Mouse (Mus musculus): ENCODE data around the gene Tmpo. TPM values are rescaled to one million over a fixed set of nuclear protein-coding genes. Genes with fewer than 3 reads are reported as not detected.

Gene Tmpo
- polyA plus RNA-seq, 1 experiment = 47.5 TPM

DNA sequence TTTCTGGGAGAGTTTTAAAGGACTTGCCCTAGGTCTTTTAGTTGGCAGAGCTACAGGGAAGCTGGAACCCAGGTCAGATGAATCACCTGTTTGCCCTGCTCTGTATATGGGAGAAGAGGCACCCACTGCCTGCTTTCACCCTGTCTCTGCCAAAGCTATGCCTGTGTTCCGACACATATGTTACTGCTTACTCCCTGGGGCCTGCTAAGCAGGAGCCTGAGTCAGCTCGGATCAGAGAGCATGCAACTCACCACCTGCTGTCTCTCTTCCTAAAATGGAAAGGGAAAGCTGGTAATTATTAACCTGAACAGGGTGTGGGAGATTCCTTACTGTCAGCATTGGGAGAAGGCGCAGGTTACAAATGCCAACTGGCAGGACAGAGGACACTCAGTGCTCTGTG lies 2.2 kb upstream of the Tmpo start:
- H3K27me3 ChIP-seq (ENCODE audit: control insufficient read depth, insufficient read depth, low read length) = no peaks in the 10 kb centered on the region
- peak; percentile 67 to 80 for DNase-seq
- peak overlapping the region; percentile 85 for H3K27ac ChIP-seq (ENCODE audit: insufficient read depth, low read length)
- 0 out of 2 replicates have a peak, but pooled peaks have one; percentile 23 for TF ChIP-seq POLR2A (IDR thresholded peaks at IDR 0.05; ENCODE audit: borderline replicate concordance, insufficient read depth, low read length)
- TF ChIP-seq CTCF (IDR thresholded peaks at IDR 0.05; ENCODE audit: borderline replicate concordance, insufficient read depth, low read depth, low read length) = no peak
- peaks cover 14% of the 10 kb centered on the region; the same call in 1 of the 2 replicates for H3K4me1 ChIP-seq (ENCODE audit: control insufficient read depth, insufficient read depth, low read length)
- WGBS = 7% methylated on average over 3 of the region's 3 CpGs
- H3K4me3 ChIP-seq (replicated peaks; ENCODE audit: insufficient read depth, low read depth, low read length) = peak overlapping the region; percentile 25

DNA sequence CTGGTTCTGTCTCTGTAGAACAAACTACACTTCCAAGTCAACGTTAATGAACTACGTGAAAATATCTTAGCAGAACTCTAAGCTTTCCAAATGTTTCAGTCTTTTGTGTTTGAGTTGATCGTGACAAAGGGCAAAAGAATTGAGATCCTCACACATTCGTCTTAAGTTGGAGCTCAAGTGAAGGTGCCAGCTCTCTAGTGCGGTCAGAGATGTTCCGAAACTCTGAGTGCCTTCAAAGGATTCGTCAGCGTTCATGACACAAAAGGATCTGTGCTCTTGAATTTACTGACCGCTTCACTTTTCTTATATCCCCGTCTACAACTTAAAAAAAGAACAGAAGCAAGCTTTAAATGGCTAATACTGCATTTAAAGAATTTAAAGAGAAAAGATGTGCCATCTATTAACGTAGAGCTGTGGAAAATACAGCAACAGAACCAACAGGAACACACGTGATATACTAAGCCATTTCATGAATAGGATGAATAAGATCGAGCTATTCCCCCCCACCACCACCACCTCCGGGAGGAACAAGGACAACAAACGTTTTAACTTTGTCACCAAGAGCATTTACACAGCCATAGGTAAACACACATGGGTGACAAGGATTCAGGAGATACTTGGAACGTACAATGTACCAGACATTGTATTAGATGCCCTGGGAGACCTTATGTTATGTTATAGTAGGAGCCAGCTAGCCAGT lies 1.3 kb upstream of the Tmpo start:
- TF ChIP-seq POLR2A (IDR thresholded peaks at IDR 0.05; ENCODE audit: borderline replicate concordance, insufficient read depth, low read length) (no peak), CTCF (IDR thresholded peaks at IDR 0.05; ENCODE audit: borderline replicate concordance, insufficient read depth, low read depth, low read length) (no peak)
- WGBS = under 1% methylated on average over 16 of the region's 16 CpGs
- H3K27ac ChIP-seq (ENCODE audit: insufficient read depth, low read length) = peak overlapping the region; percentile 49
- H3K27me3 ChIP-seq (ENCODE audit: control insufficient read depth, insufficient read depth, low read length) = no peaks in the 10 kb centered on the region
- DNase-seq = peak in 1 of 2 experiments; percentile 43
- H3K4me1 ChIP-seq (ENCODE audit: control insufficient read depth, insufficient read depth, low read length) = peaks cover 14% of the 10 kb centered on the region; the same call in 1 of the 2 replicates
- H3K4me3 ChIP-seq (replicated peaks; ENCODE audit: insufficient read depth, low read depth, low read length) = peak overlapping the region; percentile 71

DNA sequence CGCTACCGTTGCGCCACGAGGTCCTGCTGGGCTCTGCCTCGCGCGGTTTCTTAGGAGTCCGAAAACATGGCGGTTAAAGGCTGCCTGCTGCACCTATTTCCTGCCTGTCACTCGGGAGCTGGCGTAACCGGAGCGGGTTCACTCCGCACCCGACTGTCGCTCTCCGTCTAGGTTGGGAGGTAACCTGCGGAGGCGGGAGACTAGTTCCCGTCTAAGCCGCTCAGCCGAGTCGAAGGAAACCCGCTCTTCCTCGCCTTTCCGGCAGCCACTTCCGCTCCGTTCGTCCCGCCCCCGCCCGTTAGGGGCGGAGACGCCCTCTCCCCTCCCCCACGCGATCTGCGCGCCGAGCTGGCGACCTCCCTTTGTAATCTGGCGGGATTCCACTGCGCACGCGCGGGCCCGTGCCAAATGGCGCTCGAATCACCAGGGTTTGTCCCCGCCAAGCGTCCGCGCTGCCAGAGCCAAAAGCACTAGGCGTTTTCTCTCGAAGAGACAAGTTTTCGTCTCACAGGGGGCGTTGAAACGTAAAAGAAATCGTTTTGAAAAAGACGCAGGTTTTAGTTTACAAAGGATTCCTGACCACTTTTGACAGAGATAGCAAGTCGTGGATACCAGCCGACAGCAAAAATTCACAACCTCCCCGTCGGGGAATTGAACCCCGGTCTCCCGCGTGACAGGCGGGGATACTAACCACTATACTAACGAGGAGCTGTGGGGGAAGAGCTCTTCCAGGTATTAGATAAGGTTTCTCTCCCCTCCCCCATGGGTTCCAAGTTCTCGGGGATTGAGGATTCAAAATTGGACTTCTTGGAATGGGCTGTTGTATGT lies 560 bp upstream of the Tmpo start:
- Histone ChIP-seq H3K4me1 (ENCODE audit: control insufficient read depth, insufficient read depth, low read length) (peaks cover 14% of the 10 kb centered on the region; the same call in 1 of the 2 replicates), H3K27me3 (ENCODE audit: control insufficient read depth, insufficient read depth, low read length) (no peaks in the 10 kb centered on the region), H3K27ac (ENCODE audit: insufficient read depth, low read length) (peak overlapping the region; percentile 85), H3K4me3 (replicated peaks; ENCODE audit: insufficient read depth, low read depth, low read length) (peak overlapping the region; percentile 71)
- DNase-seq = peak; percentile 98 to 100
- WGBS = under 1% methylated on average over 69 of the region's 69 CpGs
- no peak for TF ChIP-seq CTCF (IDR thresholded peaks at IDR 0.05; ENCODE audit: borderline replicate concordance, insufficient read depth, low read depth, low read length)
- peak; percentile 81; the same call in 1 of the 2 replicates for TF ChIP-seq POLR2A (IDR thresholded peaks at IDR 0.05; ENCODE audit: borderline replicate concordance, insufficient read depth, low read length)

DNA sequence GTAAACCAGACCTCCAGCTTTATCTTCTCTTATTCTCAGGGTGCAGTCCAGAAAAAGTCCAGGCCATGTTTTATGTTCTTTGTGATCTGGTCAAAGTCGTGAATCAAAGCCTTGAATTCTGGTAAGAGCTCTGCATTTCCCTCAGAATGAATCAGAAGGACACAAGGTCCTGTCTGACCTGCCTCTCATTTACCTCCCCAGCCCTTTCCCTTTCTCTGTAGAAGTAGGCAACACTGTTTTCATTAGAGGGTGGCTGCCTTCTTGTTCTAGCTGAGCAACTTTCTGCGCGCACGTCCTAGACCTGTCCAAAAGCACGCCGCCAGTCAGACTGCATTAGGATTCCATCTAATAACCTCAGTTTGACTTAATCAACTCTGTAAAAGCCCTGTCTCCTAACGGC lies 814 bp downstream of the Tmpo start:
- no peak overlapping the region for H3K27ac ChIP-seq (ENCODE audit: insufficient read depth, low read length)
- peaks cover 14% of the 10 kb centered on the region; the same call in 1 of the 2 replicates for H3K4me1 ChIP-seq (ENCODE audit: control insufficient read depth, insufficient read depth, low read length)
- no peak for DNase-seq
- no peak overlapping the region for H3K4me3 ChIP-seq (replicated peaks; ENCODE audit: insufficient read depth, low read depth, low read length)
- no peak for TF ChIP-seq POLR2A (IDR thresholded peaks at IDR 0.05; ENCODE audit: borderline replicate concordance, insufficient read depth, low read length)
- no peak for TF ChIP-seq CTCF (IDR thresholded peaks at IDR 0.05; ENCODE audit: borderline replicate concordance, insufficient read depth, low read depth, low read length)
- WGBS = 31% methylated on average over 7 of the region's 7 CpGs
- H3K27me3 ChIP-seq (ENCODE audit: control insufficient read depth, insufficient read depth, low read length) = no peaks in the 10 kb centered on the region

DNA sequence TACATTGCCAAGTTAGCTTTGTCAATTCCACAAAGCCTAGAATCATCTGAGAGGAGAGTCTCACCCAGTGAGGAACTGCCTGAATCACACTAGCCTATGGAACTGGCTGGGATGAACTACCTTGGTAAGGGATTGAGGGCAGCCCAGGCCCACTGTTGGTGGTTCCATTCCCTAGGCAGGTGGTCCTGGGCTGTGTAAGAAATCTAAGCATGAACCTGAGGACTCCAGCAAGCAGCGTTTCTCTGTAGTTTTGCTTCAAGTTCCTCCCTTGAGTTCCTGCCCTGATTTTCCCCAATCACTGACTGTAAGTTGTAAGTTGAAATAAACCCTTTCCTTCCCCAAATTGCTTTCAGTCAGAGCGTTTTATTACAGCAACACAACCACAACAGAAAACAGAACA lies 1.3 kb downstream of the Tmpo start:
- WGBS = 86% methylated on average over 2 of the region's 2 CpGs
- DNase-seq = no peak
- Histone ChIP-seq H3K4me3 (replicated peaks; ENCODE audit: insufficient read depth, low read depth, low read length) (no peak overlapping the region), H3K27me3 (ENCODE audit: control insufficient read depth, insufficient read depth, low read length) (no peaks in the 10 kb centered on the region), H3K27ac (ENCODE audit: insufficient read depth, low read length) (no peak overlapping the region), H3K4me1 (ENCODE audit: control insufficient read depth, insufficient read depth, low read length) (peaks cover 14% of the 10 kb centered on the region; the same call in 1 of the 2 replicates)
- TF ChIP-seq POLR2A (IDR thresholded peaks at IDR 0.05; ENCODE audit: borderline replicate concordance, insufficient read depth, low read length) (no peak), CTCF (IDR thresholded peaks at IDR 0.05; ENCODE audit: borderline replicate concordance, insufficient read depth, low read depth, low read length) (no peak)

DNA sequence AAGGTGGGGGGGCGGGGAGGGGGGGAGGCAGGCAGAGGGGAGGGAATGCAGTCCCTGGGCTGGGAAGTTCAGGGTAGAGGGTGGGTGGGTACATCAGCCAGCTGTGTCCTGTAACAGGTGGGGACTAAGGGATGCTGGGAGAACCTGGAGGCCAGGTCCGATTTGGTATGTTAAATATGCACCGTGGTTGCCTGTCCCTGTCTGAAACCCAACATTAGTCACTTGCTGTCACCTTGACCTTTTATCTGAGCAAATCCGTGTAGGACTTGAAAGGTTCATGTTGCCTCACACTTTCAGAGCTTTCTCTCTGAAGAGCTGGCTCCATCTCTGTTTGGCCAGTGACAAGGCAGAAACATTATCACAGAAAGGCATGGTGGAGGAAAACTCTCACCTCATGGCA lies 3.9 kb downstream of the Tmpo start:
- H3K4me1 ChIP-seq (ENCODE audit: control insufficient read depth, insufficient read depth, low read length) = no peaks in the 10 kb centered on the region
- H3K27me3 ChIP-seq (ENCODE audit: control insufficient read depth, insufficient read depth, low read length) = no peaks in the 10 kb centered on the region
- no peak overlapping the region for H3K27ac ChIP-seq (ENCODE audit: insufficient read depth, low read length)
- H3K4me3 ChIP-seq (replicated peaks; ENCODE audit: insufficient read depth, low read depth, low read length) = no peak overlapping the region
- WGBS = 73% methylated on average over 4 of the region's 4 CpGs
- TF ChIP-seq POLR2A (IDR thresholded peaks at IDR 0.05; ENCODE audit: borderline replicate concordance, insufficient read depth, low read length) (no peak), CTCF (IDR thresholded peaks at IDR 0.05; ENCODE audit: borderline replicate concordance, insufficient read depth, low read depth, low read length) (no peak)
- no peak for DNase-seq

DNA sequence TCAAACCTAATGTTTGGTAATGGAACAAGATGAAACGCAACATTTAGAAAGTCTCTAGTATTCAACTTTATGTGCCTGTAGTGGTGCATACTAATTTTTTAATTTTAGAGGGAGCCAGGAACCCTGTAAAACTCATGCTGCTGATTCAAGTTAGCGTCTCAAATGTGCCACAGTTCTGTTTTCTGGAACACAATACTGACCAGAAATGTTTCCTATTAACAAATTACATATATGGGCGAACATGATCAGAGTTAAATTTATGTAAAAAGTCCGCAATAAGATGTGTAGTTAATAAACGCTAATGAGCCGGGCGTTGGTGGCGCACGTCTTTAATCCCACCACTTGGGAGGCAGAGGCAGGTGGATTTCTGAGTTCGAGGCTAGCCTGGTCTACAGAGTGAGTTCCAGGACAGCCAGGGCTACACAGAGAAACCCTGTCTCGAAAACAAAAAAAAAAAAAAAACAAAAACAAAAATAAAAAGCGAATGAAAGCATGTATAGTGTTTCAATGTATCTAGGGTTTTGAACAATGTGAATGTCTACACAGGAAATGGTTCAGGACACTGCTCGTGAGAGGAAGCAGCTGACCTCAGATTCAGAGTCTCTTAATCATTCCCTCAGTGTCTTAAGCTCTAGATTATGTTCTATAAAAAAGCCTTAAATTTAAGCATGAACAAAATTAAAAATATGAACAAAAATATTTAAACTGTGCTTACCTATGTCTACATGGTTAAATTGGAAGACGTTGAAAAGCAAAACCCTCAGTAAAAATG lies 8.6 kb downstream of the Tmpo start:
- Histone ChIP-seq H3K27me3 (ENCODE audit: control insufficient read depth, insufficient read depth, low read length) (no peaks in the 10 kb centered on the region), H3K27ac (ENCODE audit: insufficient read depth, low read length) (no peak overlapping the region), H3K4me3 (replicated peaks; ENCODE audit: insufficient read depth, low read depth, low read length) (no peak overlapping the region), H3K4me1 (ENCODE audit: control insufficient read depth, insufficient read depth, low read length) (no peaks in the 10 kb centered on the region)
- 81% methylated on average over 14 of the region's 14 CpGs for WGBS
- no peak for TF ChIP-seq CTCF (IDR thresholded peaks at IDR 0.05; ENCODE audit: borderline replicate concordance, insufficient read depth, low read depth, low read length)
- no peak for DNase-seq

Measured in cerebellum, adult 2 months (tissue).